Mouse (Mus musculus) spleen, adult 2 months (tissue): ENCODE measurements around the gene Grm7.

Experiments used
- CTCF ChIP-seq: fragments of 200-500 bp; IDR thresholded peaks from 2 replicates; pipeline ENCODE4 v1.5.1; 2011; ENCODE audit warnings: mild to moderate bottlenecking, inconsistent platforms; ENCODE audit not compliant: insufficient read depth, insufficient read length, insufficient replicate concordance; ENCODE audit errors: extremely low read depth
- POLR2A ChIP-seq: fragments of 200-500 bp; IDR thresholded peaks from 2 replicates; pipeline ENCODE4 v1.6.1; 2011; ENCODE audit warnings: low read depth, low read length, inconsistent platforms

DNA sequence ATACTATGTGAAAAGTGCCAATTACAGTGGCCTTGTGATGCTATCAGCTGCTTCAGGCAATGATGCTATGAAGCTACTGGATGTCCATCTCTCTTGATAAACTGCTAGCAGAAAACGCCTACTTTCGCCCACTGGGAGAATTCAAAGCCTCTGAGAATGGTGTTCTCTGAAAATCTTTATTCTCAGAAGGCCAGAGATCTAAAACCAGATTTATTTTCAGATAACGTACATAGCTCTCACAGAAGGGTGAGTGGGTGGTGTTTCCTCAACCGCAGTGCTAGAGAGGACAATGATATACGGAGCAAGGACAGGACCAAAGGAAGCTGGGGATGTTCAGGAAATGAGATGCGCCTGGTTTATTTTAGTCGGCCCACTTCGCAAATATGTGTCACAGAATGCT is 763.4 kb downstream of the Grm7 start:
- TF ChIP-seq CTCF = no peak
- TF ChIP-seq POLR2A = no peak
